Mouse (Mus musculus) forebrain, embryonic 15.5 days (tissue): ENCODE data around the gene Cideb. TPM values are rescaled to one million over a fixed set of nuclear protein-coding genes. Genes with fewer than 3 reads are reported as not detected.

Experiments used
- ATAC-seq: fragments of 200-750 bp; cut with Nextera tagmentation; replicated peaks from 2 replicates; pipeline ENCODE4 v1.8.0; 2017; ENCODE audit warnings: mild to moderate bottlenecking, moderate TSS enrichment, moderate library complexity
- H3K27ac ChIP-seq: fragments of 300-500 bp; sonication (generic); replicated peaks from 2 replicates; pipeline ENCODE4 v1.5.1; 2015; ENCODE audit warnings: mild to moderate bottlenecking, inconsistent platforms
- H3K27me3 ChIP-seq: fragments of 300-500 bp; sonication (generic); 2 replicates; pipeline ENCODE4 v1.6.1; 2015; ENCODE audit warnings: inconsistent platforms
- H3K36me3 ChIP-seq: fragments of 300-500 bp; sonication (generic); 2 replicates; pipeline ENCODE4 v1.6.1; 2015; ENCODE audit warnings: mild to moderate bottlenecking, inconsistent platforms
- H3K4me1 ChIP-seq: fragments of 300-500 bp; sonication (generic); 2 replicates; pipeline ENCODE4 v1.6.1; 2015; ENCODE audit warnings: inconsistent platforms
- H3K4me2 ChIP-seq: fragments of 300-500 bp; sonication (generic); replicated peaks from 2 replicates; pipeline ENCODE4 v1.6.1; 2015; ENCODE audit warnings: mild to moderate bottlenecking, inconsistent platforms
- H3K4me3 ChIP-seq: fragments of 300-500 bp; sonication (generic); 2 replicates; pipeline ENCODE4 v1.5.1; 2015; ENCODE audit warnings: mild to moderate bottlenecking, inconsistent platforms
- H3K9ac ChIP-seq: fragments of 300-500 bp; sonication (generic); replicated peaks from 2 replicates; pipeline ENCODE4 v1.6.1; 2015; ENCODE audit warnings: mild to moderate bottlenecking, inconsistent platforms
- H3K9me3 ChIP-seq: fragments of 300-500 bp; sonication (generic); 2 replicates; pipeline ENCODE4 v1.6.1; 2016; ENCODE audit warnings: inconsistent platforms
- WGBS: fragments of 180-500 bp; shearing (Covaris S2); methylation state at CpG from one replicate; pipeline ENCODE4 v1.1.7; 2015; ENCODE audit warnings: mixed read lengths; 5-methylcytosine and 5-hydroxymethylcytosine counted together
- polyA plus RNA-seq: library from polyadenylated mRNA; unstranded; fragments of >200 nt; fragmentation: Nextera tagmentation; extraction: Ambion mirVana; gene quantifications from 2 replicates; pipeline ENCODE4 v1.2.1, GENCODE M21; 2015

The Cideb gene
- polyA plus RNA-seq, 1 experiment from 2014 or later, result 0.29 TPM

DNA sequence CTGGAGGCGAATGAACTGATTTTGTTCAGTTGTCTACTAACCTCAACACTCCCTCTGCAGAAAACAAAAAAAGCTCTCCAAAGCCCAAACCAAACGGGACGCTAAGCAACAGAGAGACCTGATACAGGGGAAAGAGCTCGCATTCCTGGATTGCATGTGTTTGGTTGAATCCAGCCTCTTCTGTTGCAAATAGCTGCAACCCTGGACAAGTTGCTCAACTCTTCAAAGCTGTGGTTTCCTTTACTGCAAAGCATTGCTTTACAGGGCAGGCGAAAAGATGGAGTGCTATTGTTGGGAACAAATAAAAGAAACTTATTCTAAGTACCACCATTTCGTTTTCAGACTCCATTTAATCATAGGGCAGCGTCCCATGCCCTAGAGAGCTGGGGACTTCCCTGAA, 23.4 kb downstream of the Cideb start:
- Histone ChIP-seq H3K27me3 (no peaks in the 10 kb centered on the region), H3K9ac (no peak overlapping the region), H3K4me3 (no peak overlapping the region), H3K36me3 (peaks cover 7% of the 10 kb centered on the region), H3K4me1 (peaks cover 11% of the 10 kb centered on the region), H3K4me2 (no peak overlapping the region), H3K27ac (no peak overlapping the region), H3K9me3 (no peaks in the 10 kb centered on the region)
- 73% methylated on average over 7 of the region's 7 CpGs for WGBS
- ATAC-seq, result no peak

DNA sequence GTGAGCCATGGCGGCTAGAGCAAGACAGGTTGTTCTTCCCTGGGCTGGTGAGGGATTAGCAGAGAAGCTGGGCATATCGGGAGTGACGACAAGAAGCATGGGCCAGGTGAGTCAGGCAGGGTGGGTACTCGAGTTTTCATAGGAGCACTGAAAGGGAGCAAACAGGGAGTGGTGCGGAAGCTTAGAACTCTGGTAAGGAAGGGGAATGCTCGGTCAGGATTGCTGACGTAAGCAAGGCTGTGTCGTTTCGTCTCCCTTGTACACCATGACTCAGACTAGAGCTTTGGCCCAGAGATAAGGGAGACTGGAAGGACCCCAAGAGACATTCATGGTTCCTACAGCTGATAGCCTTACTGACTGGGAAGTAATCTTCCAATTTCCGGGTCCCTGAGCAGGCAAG, 24.4 kb downstream of the Cideb start:
- Histone ChIP-seq H3K4me2 (no peak overlapping the region), H3K27ac (no peak overlapping the region), H3K4me3 (no peak overlapping the region), H3K9ac (no peak overlapping the region), H3K9me3 (no peaks in the 10 kb centered on the region), H3K27me3 (no peaks in the 10 kb centered on the region), H3K36me3 (peaks cover 7% of the 10 kb centered on the region), H3K4me1 (peaks cover 11% of the 10 kb centered on the region)
- ATAC-seq, result no peak
- 77% methylated on average over 10 of the region's 10 CpGs for WGBS

DNA sequence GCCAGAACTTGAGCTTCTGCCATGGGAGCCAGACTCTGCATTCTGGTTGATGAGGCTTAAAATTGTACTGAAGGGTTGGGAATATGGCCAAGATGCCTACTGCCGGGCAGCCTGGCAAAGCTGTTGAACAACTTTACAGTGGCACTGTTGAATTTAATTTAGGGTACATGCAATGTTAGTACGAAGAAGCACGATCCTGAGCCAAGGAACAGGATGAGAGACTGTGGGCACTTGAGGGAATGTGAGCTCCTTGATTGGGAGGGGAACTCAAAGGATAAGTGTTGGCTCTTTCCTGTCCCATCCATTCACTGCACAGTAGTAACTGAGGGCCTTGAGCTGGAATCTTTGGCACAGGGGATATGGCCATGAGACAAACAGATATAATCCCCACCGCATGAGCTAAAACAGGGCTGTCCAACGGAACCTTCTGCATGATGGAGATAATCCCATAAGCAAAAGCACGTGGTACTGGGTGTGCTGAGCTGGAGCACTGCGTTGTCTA, 27.7 kb downstream of the Cideb start:
- ATAC-seq, result peak; percentile 64
- WGBS, result 57% methylated on average over 7 of the region's 7 CpGs
- Histone ChIP-seq H3K27ac (peak overlapping the region; percentile 52; the same call in 1 of the 2 replicates), H3K27me3 (no peaks in the 10 kb centered on the region), H3K9ac (no peak overlapping the region), H3K9me3 (no peaks in the 10 kb centered on the region), H3K36me3 (no peaks in the 10 kb centered on the region), H3K4me3 (no peak overlapping the region), H3K4me1 (peaks cover 11% of the 10 kb centered on the region), H3K4me2 (no peak overlapping the region)

DNA sequence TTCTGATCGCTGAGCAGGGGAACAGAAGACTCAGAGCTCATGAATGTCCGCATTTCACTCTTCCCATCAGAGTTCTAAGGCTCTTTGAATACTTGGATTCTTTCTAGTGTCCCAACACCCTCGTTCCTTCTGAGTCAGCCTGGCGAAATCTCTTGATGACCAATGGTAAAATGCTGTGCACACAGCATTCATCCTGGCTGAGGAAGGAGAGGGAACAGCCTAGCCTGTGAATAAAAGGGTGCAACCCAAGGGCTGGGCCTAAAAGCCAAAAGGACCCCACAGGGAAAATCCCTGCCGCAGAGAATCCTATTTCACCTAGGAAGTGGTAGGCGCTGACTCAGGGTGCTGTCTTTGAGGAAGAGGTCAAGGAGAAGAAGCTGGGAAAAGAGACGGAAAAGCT, 28.1 kb downstream of the Cideb start:
- Histone ChIP-seq H3K4me2 (no peak overlapping the region), H3K27ac (peak overlapping the region; percentile 52; the same call in 1 of the 2 replicates)
- 63% methylated on average over 7 of the region's 7 CpGs for WGBS

DNA sequence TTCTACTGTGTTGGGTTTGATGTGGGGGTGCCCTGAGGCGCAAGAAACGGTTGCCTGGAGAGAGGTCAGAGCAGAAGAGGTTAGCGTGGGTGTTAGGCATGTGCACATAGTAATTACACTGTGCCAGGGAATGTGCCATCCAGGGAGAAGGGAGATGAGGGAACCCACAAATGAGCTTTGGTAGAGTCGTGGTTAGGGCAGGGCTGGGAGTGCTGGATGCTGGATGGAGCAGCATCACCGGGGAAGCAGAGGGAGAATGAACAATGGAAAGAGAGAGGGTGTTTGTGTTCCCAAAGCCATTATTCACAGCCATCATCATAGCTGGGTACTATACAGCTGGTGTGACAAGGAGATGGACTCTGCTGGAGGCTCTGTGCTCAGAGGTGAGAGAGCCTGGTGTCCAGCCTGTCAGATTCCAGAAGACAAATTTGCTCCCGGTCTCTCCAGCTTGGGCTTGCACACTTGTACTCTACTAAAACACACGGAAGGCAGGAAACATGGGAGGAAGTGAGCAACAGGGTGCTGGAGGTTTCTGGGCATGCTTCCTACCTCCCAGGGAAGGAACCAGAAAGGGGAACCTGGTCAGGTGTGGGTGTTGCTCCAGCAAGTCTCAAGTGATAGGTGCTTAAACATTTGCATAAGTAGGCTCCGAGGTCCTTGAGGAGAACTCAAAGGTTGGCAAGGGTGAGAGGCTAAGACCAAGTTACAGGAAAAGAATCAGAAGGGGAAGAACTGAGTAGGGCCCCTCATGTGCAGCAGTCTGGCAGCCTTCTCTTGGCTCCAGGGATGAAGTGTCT, 30.2 kb downstream of the Cideb start:
- no peaks in the 10 kb centered on the region for H3K27me3 ChIP-seq
- H3K36me3 ChIP-seq, result no peaks in the 10 kb centered on the region
- WGBS, result 73% methylated on average over 8 of the region's 8 CpGs
- no peak overlapping the region for H3K4me2 ChIP-seq
- H3K9me3 ChIP-seq, result no peaks in the 10 kb centered on the region
- no peak overlapping the region for H3K27ac ChIP-seq
- H3K4me3 ChIP-seq, result no peak overlapping the region
- no peak overlapping the region for H3K9ac ChIP-seq
- peaks cover 11% of the 10 kb centered on the region for H3K4me1 ChIP-seq
- ATAC-seq, result no peak

More for the DNA sequence above, 28.1 kb downstream of the Cideb start:
- Histone ChIP-seq H3K36me3 (no peaks in the 10 kb centered on the region), H3K27me3 (no peaks in the 10 kb centered on the region), H3K4me1 (peaks cover 11% of the 10 kb centered on the region), H3K4me3 (no peak overlapping the region), H3K9me3 (no peaks in the 10 kb centered on the region), H3K9ac (no peak overlapping the region)
- peak; percentile 19; the same call in 1 of the 2 replicates for ATAC-seq

DNA sequence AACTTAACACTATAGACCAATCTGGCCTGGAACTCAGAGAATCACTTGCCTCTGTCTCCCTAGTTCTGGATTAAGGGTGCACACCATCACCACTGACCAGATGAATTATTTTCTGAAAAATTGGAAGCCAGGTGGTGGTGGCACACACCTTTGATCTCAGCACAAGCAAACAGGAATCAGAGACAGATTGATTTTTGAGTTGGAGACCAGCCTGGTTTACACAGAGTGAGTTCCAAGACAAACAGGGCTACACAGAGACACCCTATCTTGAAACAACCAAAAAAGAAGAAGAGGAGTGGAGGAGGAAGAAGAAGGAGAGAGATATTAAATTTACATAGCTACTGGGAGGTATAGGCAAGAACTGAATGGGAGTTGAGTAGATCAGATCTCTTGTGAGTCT, 32.0 kb downstream of the Cideb start:
- H3K9ac ChIP-seq, result no peak overlapping the region

DNA sequence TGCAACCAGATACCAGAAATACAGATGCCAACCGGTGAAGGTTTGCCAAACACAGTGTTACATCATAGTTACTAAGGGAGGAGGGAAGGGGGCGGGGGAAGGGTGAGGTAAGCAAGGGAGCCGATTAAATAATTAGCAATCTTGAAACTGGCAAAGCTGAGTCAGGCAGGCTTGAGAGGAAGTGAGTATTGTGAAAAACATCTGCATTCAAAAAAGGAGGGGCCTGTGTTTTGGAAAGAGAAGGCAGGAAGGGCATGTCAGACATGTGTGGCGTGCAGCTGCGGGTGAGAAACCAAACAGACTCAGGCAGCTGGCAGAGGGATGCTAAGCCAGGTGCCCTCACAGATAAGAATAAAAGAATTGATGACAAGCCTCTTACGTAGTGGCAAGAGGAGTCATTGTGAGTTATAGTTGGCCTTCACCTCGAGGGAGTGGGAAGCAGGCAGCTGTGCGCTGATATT, 33.8 kb downstream of the Cideb start:
- H3K36me3 ChIP-seq, result 0 out of 2 replicates have a peak, but pooled peaks cover 4% of the 10 kb centered on the region
- no peak overlapping the region for H3K4me2 ChIP-seq
- no peak overlapping the region for H3K4me3 ChIP-seq
- no peaks in the 10 kb centered on the region for H3K27me3 ChIP-seq
- ATAC-seq, result no peak
- H3K9me3 ChIP-seq, result no peaks in the 10 kb centered on the region
- no peak overlapping the region for H3K9ac ChIP-seq
- 63% methylated on average over 8 of the region's 8 CpGs for WGBS
- H3K4me1 ChIP-seq, result peaks cover 13% of the 10 kb centered on the region
- H3K27ac ChIP-seq, result no peak overlapping the region

More for the DNA sequence above, 32.0 kb downstream of the Cideb start:
- H3K4me1 ChIP-seq, result peaks cover 20% of the 10 kb centered on the region
- no peaks in the 10 kb centered on the region for H3K9me3 ChIP-seq
- no peaks in the 10 kb centered on the region for H3K36me3 ChIP-seq
- no peaks in the 10 kb centered on the region for H3K27me3 ChIP-seq
- H3K4me2 ChIP-seq, result no peak overlapping the region
- no peak overlapping the region for H3K27ac ChIP-seq
- H3K4me3 ChIP-seq, result no peak overlapping the region
- ATAC-seq, result no peak

DNA sequence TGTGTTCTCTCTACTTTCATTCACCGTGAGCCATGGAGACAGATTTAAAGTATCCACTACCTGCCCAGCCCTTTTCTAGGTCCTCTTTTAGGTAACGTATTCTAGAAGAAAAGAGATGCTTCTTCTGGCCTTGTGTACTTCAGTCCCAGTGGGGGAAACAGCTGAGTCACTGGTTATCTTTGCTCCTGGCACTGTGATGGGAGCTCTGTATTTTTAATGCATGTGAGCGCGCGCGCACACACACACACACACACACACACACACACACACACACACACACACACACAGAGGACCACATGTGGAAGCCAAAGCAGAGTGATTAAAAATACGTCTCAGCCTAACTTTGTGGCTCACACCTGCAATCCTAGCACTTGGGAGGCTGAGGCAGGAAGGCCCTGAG, 34.8 kb downstream of the Cideb start:
- 89% methylated on average over 7 of the region's 7 CpGs for WGBS
- H3K36me3 ChIP-seq, result 0 out of 2 replicates have a peak, but pooled peaks cover 5% of the 10 kb centered on the region
- H3K4me3 ChIP-seq, result no peak overlapping the region
- H3K27me3 ChIP-seq, result no peaks in the 10 kb centered on the region
- no peak overlapping the region for H3K27ac ChIP-seq
- H3K9ac ChIP-seq, result no peak overlapping the region
- H3K4me2 ChIP-seq, result no peak overlapping the region
- peaks cover 13% of the 10 kb centered on the region for H3K4me1 ChIP-seq
- no peak for ATAC-seq
- H3K9me3 ChIP-seq, result no peaks in the 10 kb centered on the region

DNA sequence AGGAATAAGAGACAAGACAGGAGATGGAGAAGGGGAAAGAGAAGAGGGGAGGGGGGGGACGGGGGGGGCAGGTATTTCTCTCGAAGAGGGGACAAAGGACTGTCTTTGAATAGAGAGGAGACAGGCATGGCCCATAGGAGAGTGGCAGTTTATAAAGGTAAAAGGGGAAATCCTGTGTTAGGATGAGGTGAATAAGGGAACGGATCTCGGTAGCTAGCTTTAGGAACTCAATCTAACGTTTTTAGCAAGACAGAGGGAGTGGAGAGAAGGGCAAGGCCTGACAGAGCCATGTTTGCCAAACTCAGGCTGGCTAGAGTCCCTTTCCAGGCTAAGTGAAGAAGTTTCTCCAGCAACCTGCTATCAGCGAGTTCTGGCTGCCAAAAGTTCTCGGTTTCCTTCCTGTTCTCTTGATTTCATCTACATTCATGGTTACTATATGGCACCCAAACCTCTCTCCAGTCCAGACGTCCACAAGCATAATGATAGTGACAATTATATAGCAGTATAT, 35.8 kb downstream of the Cideb start:
- Histone ChIP-seq H3K9me3 (no peaks in the 10 kb centered on the region), H3K27ac (peak overlapping the region; percentile 92), H3K9ac (peak overlapping the region; percentile 81), H3K27me3 (no peaks in the 10 kb centered on the region), H3K4me2 (peak overlapping the region; percentile 53), H3K4me1 (peaks cover 13% of the 10 kb centered on the region), H3K4me3 (peak overlapping the region; percentile 93), H3K36me3 (peaks cover 10% of the 10 kb centered on the region; the same call in 1 of the 2 replicates)
- 47% methylated on average over 8 of the region's 8 CpGs for WGBS
- ATAC-seq, result no peak

DNA sequence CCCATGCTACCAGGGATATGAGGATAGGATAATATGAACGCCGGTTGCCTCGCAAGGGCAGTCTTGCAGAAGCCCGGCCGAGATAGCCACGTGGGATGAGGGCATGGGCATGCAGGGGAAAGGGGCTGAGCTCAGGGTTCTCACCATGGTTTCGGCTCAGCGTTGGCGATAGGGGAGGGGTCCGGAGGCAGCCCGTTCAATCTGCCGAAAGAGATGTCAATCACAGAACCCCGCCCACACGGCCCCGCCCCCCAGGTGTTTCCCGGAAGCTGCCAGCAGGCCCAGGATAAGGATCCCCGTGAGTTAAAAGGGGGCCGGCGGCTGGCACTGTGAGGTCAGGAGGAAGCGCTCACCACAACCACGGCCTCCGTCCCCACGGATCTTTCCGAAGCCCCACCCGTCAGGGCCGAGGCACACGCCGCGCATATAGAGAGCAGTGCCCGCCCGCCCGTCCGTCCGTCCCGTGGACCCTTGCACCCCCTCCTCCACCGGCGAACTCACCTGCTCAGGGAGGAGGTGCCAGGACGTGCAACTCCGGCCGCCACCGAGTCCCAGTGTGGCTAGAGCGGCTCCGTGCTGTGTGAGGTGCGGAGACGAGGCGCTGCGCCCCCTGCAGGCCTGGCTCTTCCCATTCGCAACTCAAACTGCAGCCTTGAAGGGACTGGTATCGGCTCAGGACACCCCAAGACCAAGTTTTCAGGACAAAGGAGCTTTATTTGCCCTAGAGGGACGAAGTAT, 36.4 kb downstream of the Cideb start, which contains the start of gene Rabggta:
Gene Rabggta (minus strand): TSS at position 564 of the 738 bp plus-strand sequence.
- WGBS, result under 1% methylated on average over 50 of the region's 50 CpGs
- H3K4me3 ChIP-seq, result peak within 1 kb of the TSS; percentile 93
- H3K9ac ChIP-seq, result peak within 1 kb of the TSS; percentile 81
- no peaks in the 10 kb centered on the region for H3K9me3 ChIP-seq
- H3K27ac ChIP-seq, result peak within 1 kb of the TSS; percentile 92
- H3K4me2 ChIP-seq, result peak within 1 kb of the TSS; percentile 53
- peaks cover 13% of the 10 kb centered on the region for H3K4me1 ChIP-seq
- no peaks in the 10 kb centered on the region for H3K27me3 ChIP-seq
- H3K36me3 ChIP-seq, result peaks cover 13% of the 10 kb centered on the region; the same call in 1 of the 2 replicates
- ATAC-seq, result peak; percentile 96

DNA sequence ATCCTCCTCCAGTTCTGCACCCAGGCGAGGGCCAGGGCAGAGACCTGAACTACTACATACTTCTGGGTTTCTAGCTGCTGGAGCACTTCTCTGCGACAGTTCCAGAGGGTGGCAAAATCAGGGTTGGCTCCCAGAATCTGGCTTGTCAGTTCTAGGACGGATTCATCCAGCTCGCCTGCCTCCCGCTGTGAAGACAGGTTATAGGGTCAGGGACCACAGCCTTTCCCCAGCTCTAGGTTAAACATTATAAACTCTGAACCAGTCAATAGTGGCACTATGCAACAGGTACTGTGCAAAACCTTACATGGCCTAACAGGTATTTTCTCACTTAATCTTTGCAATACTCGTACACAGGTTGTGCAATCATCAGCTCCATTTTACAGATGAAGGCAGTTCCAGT, 37.2 kb downstream of the Cideb start:
- Histone ChIP-seq H3K4me2 (peak overlapping the region; percentile 53), H3K27me3 (no peaks in the 10 kb centered on the region), H3K4me3 (peak overlapping the region; percentile 93), H3K27ac (no peak overlapping the region), H3K36me3 (peaks cover 15% of the 10 kb centered on the region; the same call in 1 of the 2 replicates), H3K9ac (peak overlapping the region; percentile 81; the same call in 1 of the 2 replicates), H3K4me1 (peaks cover 13% of the 10 kb centered on the region), H3K9me3 (no peaks in the 10 kb centered on the region)
- 75% methylated on average over 6 of the region's 6 CpGs for WGBS
- no peak for ATAC-seq

DNA sequence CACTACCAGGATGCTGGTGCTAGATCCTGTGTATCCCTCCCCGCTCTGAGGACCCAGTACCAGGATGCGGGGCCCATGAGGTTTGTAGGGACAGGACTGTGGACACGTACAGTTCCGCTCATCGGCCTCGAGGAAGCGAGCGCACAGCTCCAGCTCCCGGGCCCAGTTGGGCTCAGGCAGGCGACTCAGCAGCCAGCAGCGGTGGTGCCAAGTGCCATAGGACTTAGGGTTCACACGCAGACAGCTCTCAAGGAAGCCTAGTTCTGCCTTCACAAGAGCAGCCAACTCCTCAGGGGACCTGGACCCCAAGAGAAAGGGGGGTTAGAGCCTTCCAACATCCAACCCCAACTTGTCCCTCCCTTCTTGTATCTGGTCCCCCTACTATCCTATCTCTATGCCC, 37.6 kb downstream of the Cideb start:
- no peak overlapping the region for H3K9ac ChIP-seq
- 94% methylated on average over 12 of the region's 12 CpGs for WGBS
- H3K27me3 ChIP-seq, result no peaks in the 10 kb centered on the region
- no peak for ATAC-seq
- peaks cover 13% of the 10 kb centered on the region for H3K4me1 ChIP-seq
- H3K4me2 ChIP-seq, result no peak overlapping the region
- H3K36me3 ChIP-seq, result peaks cover 15% of the 10 kb centered on the region; the same call in 1 of the 2 replicates
- H3K27ac ChIP-seq, result no peak overlapping the region
- H3K4me3 ChIP-seq, result no peak overlapping the region
- no peaks in the 10 kb centered on the region for H3K9me3 ChIP-seq
